Mouse (Mus musculus) neutrophil, adult 5-6 weeks (primary cell): Measurements from ENCODE around the gene Wfdc11. TPM values are rescaled to one million over a fixed set of nuclear protein-coding genes. Genes with fewer than 3 reads are reported as not detected.
A peak's percentile ranks its signal among the peaks of the same experiment; 100 is the strongest.
"Not testable (repeated sequence)": the region's sequence is repeated elsewhere in the genome, so short reads cannot be mapped to it uniquely, and the experiment has no call there.

Experiments used
- ATAC-seq: fragments of 151-379, 151-347 bp; 2 replicates; pipeline ENCODE4 v1.8.0; 2017; ENCODE audit warnings: mild to moderate bottlenecking, moderate TSS enrichment; ENCODE audit not compliant: insufficient number of reproducible peaks, poor library complexity, low FRiP score, severe bottlenecking; ENCODE audit errors: extremely low read depth
- total RNA-seq: library from RNA; stranded (forward); fragments of 200-1000 nt; gene quantifications from 2 replicates; pipeline ENCODE4 v1.2.3, GENCODE M21; 2017

Gene Wfdc11
- total RNA-seq, 1 experiment from 2014 or later, result not detected

GRCm38 (mm10) chr2:164641881-164642673 lies 31.8 kb downstream of the Wfdc11 start:
- ATAC-seq, result no peak

GRCm38 (mm10) chr2:164641129-164641528 lies 32.8 kb downstream of the Wfdc11 start:
- peak; percentile 99 for ATAC-seq

- no peak for ATAC-seq
Observed at GRCm38 (mm10) chr2:164638696-164639095, 35.2 kb downstream of the Wfdc11 start, which contains the start of gene Wfdc16. Wfdc16 (minus strand) TSS chr2:164638796.

- no peak for ATAC-seq
Observed at GRCm38 (mm10) chr2:164635266-164635665, 38.6 kb downstream of the Wfdc11 start.

- no peak for ATAC-seq
Observed at GRCm38 (mm10) chr2:164621775-164622174, 52.1 kb downstream of the Wfdc11 start.

GRCm38 (mm10) chr2:164619050-164619449 lies 54.8 kb downstream of the Wfdc11 start:
- no peak for ATAC-seq

GRCm38 (mm10) chr2:164615386-164615785 lies 58.5 kb downstream of the Wfdc11 start:
- ATAC-seq, result no peak

- ATAC-seq, result not testable (repeated sequence)
Observed at GRCm38 (mm10) chr2:164613471-164613870, 60.4 kb downstream of the Wfdc11 start, which contains the start of the genes Wfdc6b and Wfdc8. Wfdc6b (plus strand) TSS chr2:164613522. Wfdc8 (minus strand) TSS chr2:164613626.

Other genes starting within 250 kb of the Wfdc11 start
- gene Sdc4, start 230.2 kb downstream of the Wfdc11 start, total RNA-seq, result 61.3 and 73.7 TPM in 2 replicates
- gene Sys1, start 217.1 kb downstream of the Wfdc11 start, total RNA-seq, result 26.4 and 33.5 TPM in 2 replicates
- gene Gm20458, start 213.1 kb downstream of the Wfdc11 start, total RNA-seq, result not detected in 2 replicates
- not detected in 2 replicates for gene Trp53tg5, start 200.4 kb downstream of the Wfdc11 start, total RNA-seq
- gene Dbndd2, start 188.0 kb downstream of the Wfdc11 start, total RNA-seq, result 1.3 and 2.3 TPM in 2 replicates
- 26.2 and 29.7 TPM in 2 replicates for gene Pigt, start 176.6 kb downstream of the Wfdc11 start, total RNA-seq
- gene Wfdc2, start 111.7 kb downstream of the Wfdc11 start, total RNA-seq, result not detected in 2 replicates
- gene Spint3, start 100.6 kb downstream of the Wfdc11 start, total RNA-seq, result not detected in 2 replicates
- not detected in 2 replicates for gene Wfdc6a, start 88.6 kb downstream of the Wfdc11 start, total RNA-seq
- gene Eppin, start 80.5 kb downstream of the Wfdc11 start, total RNA-seq, result not detected in 2 replicates
- gene Wfdc6b, start 60.6 kb downstream of the Wfdc11 start, total RNA-seq, result not detected in 2 replicates
- not detected in 2 replicates for gene Wfdc8, start 60.5 kb downstream of the Wfdc11 start, total RNA-seq
- not detected in 2 replicates for gene Wfdc16, start 35.3 kb downstream of the Wfdc11 start, total RNA-seq
- not detected in 2 replicates for gene Wfdc10, start 18.0 kb downstream of the Wfdc11 start, total RNA-seq
- not detected in 2 replicates for gene Wfdc9, start 17.5 kb downstream of the Wfdc11 start, total RNA-seq
- not detected in 2 replicates for gene Wfdc13, start 11.0 kb upstream of the Wfdc11 start, total RNA-seq
- gene Spint4, start 24.4 kb upstream of the Wfdc11 start, total RNA-seq, result not detected in 2 replicates
- gene Spint5, start 41.2 kb upstream of the Wfdc11 start, total RNA-seq, result not detected in 2 replicates
- 0.58 TPM in 1 of 2 replicates, not detected in the other for gene Wfdc3, start 71.8 kb upstream of the Wfdc11 start, total RNA-seq
- gene Dnttip1, start 71.9 kb upstream of the Wfdc11 start, total RNA-seq, result 20.0 and 26.7 TPM in 2 replicates
- gene Ube2c, start 95.8 kb upstream of the Wfdc11 start, total RNA-seq, result 2.8 and 3.7 TPM in 2 replicates
- gene Tnnc2, start 105.9 kb upstream of the Wfdc11 start, total RNA-seq, result not detected in 2 replicates
- 1.6 and 2.6 TPM in 2 replicates for gene Snx21, start 111.7 kb upstream of the Wfdc11 start, total RNA-seq
- 35.4 and 39.3 TPM in 2 replicates for gene Acot8, start 130.8 kb upstream of the Wfdc11 start, total RNA-seq
- 3.8 and 3.9 TPM in 2 replicates for gene Zswim3, start 131.0 kb upstream of the Wfdc11 start, total RNA-seq
- gene Zswim1, start 148.6 kb upstream of the Wfdc11 start, total RNA-seq, result 1.8 and 2.9 TPM in 2 replicates
- gene Spata25, start 154.4 kb upstream of the Wfdc11 start, total RNA-seq, result not detected in 2 replicates
- gene Ctsa, start 158.8 kb upstream of the Wfdc11 start, total RNA-seq, result 314 and 340 TPM in 2 replicates
- 1.4 and 4.1 TPM in 2 replicates for gene Neurl2, start 159.4 kb upstream of the Wfdc11 start, total RNA-seq
- 8.0 and 11.2 TPM in 2 replicates for gene Pltp, start 183.6 kb upstream of the Wfdc11 start, total RNA-seq
- gene Pcif1, start 205.2 kb upstream of the Wfdc11 start, total RNA-seq, result 59.3 and 66.9 TPM in 2 replicates
- 28.2 and 30.4 TPM in 2 replicates for gene Zfp335, start 237.7 kb upstream of the Wfdc11 start, total RNA-seq